Mouse (Mus musculus) forebrain, embryonic 14.5 days (tissue): Measurements from ENCODE around the gene Ppib. TPM values are rescaled to one million over a fixed set of nuclear protein-coding genes. Genes with fewer than 3 reads are reported as not detected.

Source experiments
- ATAC-seq: fragments of 200-750 bp; cut with Nextera tagmentation; 2 replicates; pipeline ENCODE4 v1.8.0; 2017; ENCODE audit warnings: mild to moderate bottlenecking, moderate library complexity
- DNase-seq: peaks from one replicate; pipeline ENCODE4 v3.0.0-alpha.2; 2015; ENCODE audit warnings: low spot score
- H3K27ac ChIP-seq: fragments of 300-500 bp; sonication (generic); 2 replicates; pipeline ENCODE4 v1.5.1; 2014; ENCODE audit warnings: low read depth, mild to moderate bottlenecking, control low read depth, low read length, moderate library complexity
- H3K27me3 ChIP-seq: fragments of 300-500 bp; sonication (generic); replicated peaks from 2 replicates; pipeline ENCODE4 v1.6.1; 2014; ENCODE audit warnings: low read length, control low read depth, mixed read lengths; ENCODE audit not compliant: control insufficient read depth, insufficient read depth
- H3K36me3 ChIP-seq: fragments of 300-500 bp; sonication (generic); 2 replicates; pipeline ENCODE4 v1.6.1; 2014; ENCODE audit warnings: low read length, control low read depth; ENCODE audit not compliant: control insufficient read depth, insufficient read depth
- H3K4me1 ChIP-seq: fragments of 300-500 bp; sonication (generic); 2 replicates; pipeline ENCODE4 v1.6.1; 2014; ENCODE audit warnings: antibody characterized with exemption, low read length, control low read depth; ENCODE audit not compliant: control insufficient read depth, insufficient read depth
- H3K4me2 ChIP-seq: fragments of 300-500 bp; sonication (generic); 2 replicates; pipeline ENCODE4 v1.6.1; 2014; ENCODE audit warnings: mild to moderate bottlenecking, control low read depth, low read length
- H3K4me3 ChIP-seq: fragments of 300-500 bp; sonication (generic); 2 replicates; pipeline ENCODE4 v1.5.1; 2014; ENCODE audit warnings: low read depth, low read length, control low read depth
- H3K9ac ChIP-seq: fragments of 300-500 bp; sonication (generic); 2 replicates; pipeline ENCODE4 v1.6.1; 2014; ENCODE audit warnings: mild to moderate bottlenecking, low read length, control low read depth, moderate library complexity
- H3K9me3 ChIP-seq: fragments of 300-500 bp; sonication (generic); replicated peaks from 2 replicates; pipeline ENCODE4 v1.6.1; 2016; ENCODE audit warnings: low read length, control low read depth, mixed read lengths; ENCODE audit not compliant: control insufficient read depth
- WGBS: fragments of 180-500 bp; shearing (Covaris S2); extraction: QIAGEN DNeasy Blood & Tissue Kit; methylation state at CpG from one replicate; pipeline ENCODE4 v1.1.7; 2014; 5-methylcytosine and 5-hydroxymethylcytosine counted together
- polyA plus RNA-seq: library from polyadenylated mRNA; unstranded; fragments of >200 nt; fragmentation: Nextera tagmentation; extraction: Ambion mirVana; gene quantifications from 2 replicates; pipeline ENCODE4 v1.2.1, GENCODE M21; 2014

Ppib gene
- 401 and 454 TPM in 2 replicates for polyA plus RNA-seq

- H3K27ac ChIP-seq: peak within 1 kb of the TSS; percentile 77
- peak within 1 kb of the TSS; percentile 80 for H3K4me2 ChIP-seq
- peak; percentile 98 for DNase-seq
- WGBS: under 1% methylated on average over 49 of the region's 51 CpGs
- H3K4me1 ChIP-seq: peaks cover 12% of the 10 kb centered on the region
- peak within 1 kb of the TSS; percentile 70 for H3K9ac ChIP-seq
- H3K36me3 ChIP-seq: peaks cover 24% of the 10 kb centered on the region
- H3K27me3 ChIP-seq: no peaks in the 10 kb centered on the region
- peak; percentile 98 for ATAC-seq
- peak within 1 kb of the TSS; percentile 79 for H3K4me3 ChIP-seq
- no peaks in the 10 kb centered on the region for H3K9me3 ChIP-seq
These were observed at the start of gene Ppib for GRCm38 (mm10) chr9:66059583-66060307. Gene Ppib, plus strand, starts transcription at chr9:66060222.

- Histone ChIP-seq H3K36me3 (peaks cover 22% of the 10 kb centered on the region; the same call in 1 of the 2 replicates), H3K9me3 (no peaks in the 10 kb centered on the region), H3K4me2 (no peak overlapping the region), H3K27me3 (no peaks in the 10 kb centered on the region), H3K4me3 (no peak overlapping the region), H3K4me1 (no peaks in the 10 kb centered on the region), H3K27ac (no peak overlapping the region), H3K9ac (no peak overlapping the region)
- no peak for DNase-seq
- ATAC-seq: no peak
These were observed 39.4 kb upstream of the Ppib start for GRCm38 (mm10) chr9:66020601-66021000.

GRCm38 (mm10) chr9:66038082-66038481 lies 21.9 kb upstream of the Ppib start:
- Histone ChIP-seq H3K27me3 (no peaks in the 10 kb centered on the region), H3K9ac (no peak overlapping the region), H3K9me3 (no peaks in the 10 kb centered on the region), H3K4me1 (no peaks in the 10 kb centered on the region), H3K27ac (no peak overlapping the region), H3K4me3 (no peak overlapping the region), H3K36me3 (peaks cover 32% of the 10 kb centered on the region), H3K4me2 (no peak overlapping the region)
- WGBS: 96% methylated on average over 4 of the region's 4 CpGs
- ATAC-seq (no peak), DNase-seq (no peak)

GRCm38 (mm10) chr9:66038581-66038980 lies 21.4 kb upstream of the Ppib start:
- Histone ChIP-seq H3K36me3 (peaks cover 32% of the 10 kb centered on the region), H3K9me3 (no peaks in the 10 kb centered on the region), H3K4me3 (no peak overlapping the region), H3K4me1 (no peaks in the 10 kb centered on the region), H3K27ac (no peak overlapping the region), H3K4me2 (no peak overlapping the region), H3K9ac (no peak overlapping the region), H3K27me3 (no peaks in the 10 kb centered on the region)
- WGBS: 92% methylated on average over 4 of the region's 4 CpGs
- DNase-seq (no peak), ATAC-seq (no peak)

- no peak overlapping the region for H3K27ac ChIP-seq
- no peak for DNase-seq
- H3K9ac ChIP-seq: no peak overlapping the region
- no peaks in the 10 kb centered on the region for H3K9me3 ChIP-seq
- WGBS: 79% methylated on average over 4 of the region's 4 CpGs
- H3K4me1 ChIP-seq: no peaks in the 10 kb centered on the region
- no peaks in the 10 kb centered on the region for H3K27me3 ChIP-seq
- H3K4me2 ChIP-seq: no peak overlapping the region
- peaks cover 32% of the 10 kb centered on the region for H3K36me3 ChIP-seq
- H3K4me3 ChIP-seq: no peak overlapping the region
- no peak for ATAC-seq
These were observed 20.7 kb upstream of the Ppib start for GRCm38 (mm10) chr9:66039290-66039689.

GRCm38 (mm10) chr9:66040801-66041200 lies 19.2 kb upstream of the Ppib start:
- DNase-seq (no peak), ATAC-seq (no peak)
- Histone ChIP-seq H3K4me3 (no peak overlapping the region), H3K9ac (no peak overlapping the region), H3K4me2 (no peak overlapping the region), H3K27ac (no peak overlapping the region), H3K9me3 (no peaks in the 10 kb centered on the region), H3K36me3 (peaks cover 27% of the 10 kb centered on the region), H3K4me1 (no peaks in the 10 kb centered on the region), H3K27me3 (no peaks in the 10 kb centered on the region)
- 93% methylated on average over 3 of the region's 3 CpGs for WGBS

- H3K4me3 ChIP-seq: no peak overlapping the region
- H3K36me3 ChIP-seq: peaks cover 23% of the 10 kb centered on the region
- no peaks in the 10 kb centered on the region for H3K9me3 ChIP-seq
- H3K27me3 ChIP-seq: no peaks in the 10 kb centered on the region
- DNase-seq (no peak), ATAC-seq (no peak)
- H3K4me1 ChIP-seq: no peaks in the 10 kb centered on the region
- no peak overlapping the region for H3K4me2 ChIP-seq
- no peak overlapping the region for H3K27ac ChIP-seq
- 88% methylated on average over 4 of the region's 4 CpGs for WGBS
- H3K9ac ChIP-seq: no peak overlapping the region
These were observed 17.7 kb upstream of the Ppib start for GRCm38 (mm10) chr9:66042331-66042730.

GRCm38 (mm10) chr9:66043241-66043640 lies 16.8 kb upstream of the Ppib start:
- Histone ChIP-seq H3K27me3 (no peaks in the 10 kb centered on the region), H3K4me3 (no peak overlapping the region), H3K9me3 (no peaks in the 10 kb centered on the region), H3K27ac (no peak overlapping the region), H3K4me2 (no peak overlapping the region), H3K36me3 (peaks cover 23% of the 10 kb centered on the region), H3K4me1 (no peaks in the 10 kb centered on the region), H3K9ac (no peak overlapping the region)
- WGBS: 94% methylated on average over 3 of the region's 3 CpGs
- no peak for DNase-seq
- ATAC-seq: no peak

GRCm38 (mm10) chr9:66049931-66050601 lies 10.0 kb upstream of the Ppib start:
- Histone ChIP-seq H3K36me3 (no peaks in the 10 kb centered on the region), H3K27ac (no peak overlapping the region), H3K4me2 (no peak overlapping the region), H3K9ac (no peak overlapping the region), H3K9me3 (no peaks in the 10 kb centered on the region), H3K4me3 (no peak overlapping the region), H3K4me1 (no peaks in the 10 kb centered on the region), H3K27me3 (no peaks in the 10 kb centered on the region)
- no peak for DNase-seq
- WGBS: 83% methylated on average over 6 of the region's 6 CpGs
- no peak for ATAC-seq
